Mouse (Mus musculus): ENCODE results near the gene Gse1.

GRCm38 (mm10) chr8:120534504-120535368, 306.5 kb downstream of the Gse1 start:
- no peak for TF ChIP-seq POLR2A (IDR thresholded peaks at IDR 0.05; ENCODE audit: insufficient read length, low read depth)
- no peak for TF ChIP-seq TCF12 (IDR thresholded peaks at IDR 0.05; ENCODE audit: insufficient read depth, poor library complexity, severe bottlenecking)
- no peak for TF ChIP-seq USF1 (IDR thresholded peaks at IDR 0.05; ENCODE audit: low read depth)
- no peak for TF ChIP-seq E2F4 (IDR thresholded peaks at IDR 0.05; ENCODE audit: insufficient read depth)
- TF ChIP-seq MYOD1 (IDR thresholded peaks at IDR 0.05; ENCODE audit: control insufficient read depth in 1 of 3, insufficient read length in 2 of 3, low read depth in 2 of 3): peak in 1 of 3 experiments; percentile 58
- no peak for TF ChIP-seq MAX (IDR thresholded peaks at IDR 0.05; ENCODE audit: low read depth)
- no peak for TF ChIP-seq TCF3 (IDR thresholded peaks at IDR 0.05; ENCODE audit: insufficient read length, low read depth)
- no peak for TF ChIP-seq CEBPB (IDR thresholded peaks at IDR 0.05; ENCODE audit: insufficient read depth, poor library complexity, severe bottlenecking)

All from myocyte (in vitro differentiated cells).